Mouse (Mus musculus): ENCODE results near the gene Sec23a. TPM values are rescaled to one million over a fixed set of nuclear protein-coding genes. Genes with fewer than 3 reads are reported as not detected.

The Sec23a gene
- polyA plus RNA-seq, 1 experiment from 2014 or later: 108 TPM

Other genes starting within 250 kb of the Sec23a start
- 19.8 and 20.4 TPM in 2 replicates for gene Gemin2, start 1.4 kb upstream of the Sec23a start, polyA plus RNA-seq (2016; fragmentation: Nextera tagmentation; extraction: Ambion mirVana)
- gene Trappc6b, start 49.5 kb upstream of the Sec23a start, polyA plus RNA-seq (2016; fragmentation: Nextera tagmentation; extraction: Ambion mirVana): 118 and 121 TPM in 2 replicates
- gene Pnn, start 54.9 kb upstream of the Sec23a start, polyA plus RNA-seq (2016; fragmentation: Nextera tagmentation; extraction: Ambion mirVana): 109 and 112 TPM in 2 replicates
- 52.2 and 53.8 TPM in 2 replicates for gene Mia2, start 83.8 kb upstream of the Sec23a start, polyA plus RNA-seq (2016; fragmentation: Nextera tagmentation; extraction: Ambion mirVana)
- 9.9 and 10.8 TPM in 2 replicates for gene Fbxo33, start 207.7 kb upstream of the Sec23a start, polyA plus RNA-seq (2016; fragmentation: Nextera tagmentation; extraction: Ambion mirVana)

All from neural tube, embryonic 12.5 days (tissue).